Mouse (Mus musculus) midbrain, embryonic 16.5 days (tissue): ENCODE measurements around the gene Rasgef1c. TPM values are rescaled to one million over a fixed set of nuclear protein-coding genes. Genes with fewer than 3 reads are reported as not detected.

ENCODE experiments used
- ATAC-seq: fragments of 200-750 bp; cut with Nextera tagmentation; 2 replicates; pipeline ENCODE4 v1.8.0; 2017; ENCODE audit warnings: moderate TSS enrichment
- H3K27ac ChIP-seq: fragments of 300-500 bp; sonication (generic); 2 replicates; pipeline ENCODE4 v1.5.1; 2014; ENCODE audit warnings: mild to moderate bottlenecking, low read length, mixed read lengths
- H3K27me3 ChIP-seq: fragments of 300-500 bp; sonication (generic); 2 replicates; pipeline ENCODE4 v1.6.1; 2014; ENCODE audit warnings: low read depth, low read length, mixed read lengths; ENCODE audit not compliant: control insufficient read depth, insufficient read depth
- H3K36me3 ChIP-seq: fragments of 300-500 bp; sonication (generic); 2 replicates; pipeline ENCODE4 v1.6.1; 2014; ENCODE audit warnings: mild to moderate bottlenecking, low read length, moderate library complexity, mixed read lengths; ENCODE audit not compliant: control insufficient read depth, insufficient read depth
- H3K4me1 ChIP-seq: fragments of 300-500 bp; sonication (generic); 2 replicates; pipeline ENCODE4 v1.6.1; 2014; ENCODE audit warnings: mild to moderate bottlenecking, low read length, mixed read lengths; ENCODE audit not compliant: control insufficient read depth, insufficient read depth
- H3K4me2 ChIP-seq: fragments of 300-500 bp; sonication (generic); 2 replicates; pipeline ENCODE4 v1.6.1; 2014; ENCODE audit warnings: mild to moderate bottlenecking, low read length, mixed read lengths
- H3K4me3 ChIP-seq: fragments of 300-500 bp; sonication (generic); 2 replicates; pipeline ENCODE4 v1.5.1; 2014; ENCODE audit warnings: low read depth, mild to moderate bottlenecking, low read length, moderate library complexity, mixed read lengths
- H3K9ac ChIP-seq: fragments of 300-500 bp; sonication (generic); 2 replicates; pipeline ENCODE4 v1.6.1; 2014; ENCODE audit warnings: low read depth, low read length, mixed read lengths
- H3K9me3 ChIP-seq: fragments of 300-500 bp; sonication (generic); replicated peaks from 2 replicates; pipeline ENCODE4 v1.6.1; 2014; ENCODE audit warnings: mild to moderate bottlenecking, low read length, mixed read lengths; ENCODE audit not compliant: control insufficient read depth, poor library complexity, severe bottlenecking
- WGBS: fragments of 180-500 bp; shearing (Covaris S2); extraction: QIAGEN DNeasy Blood & Tissue Kit; methylation state at CpG from one replicate; pipeline ENCODE4 v1.1.7; 2014; 5-methylcytosine and 5-hydroxymethylcytosine counted together
- polyA plus RNA-seq: library from polyadenylated mRNA; unstranded; fragments of >200 nt; fragmentation: Nextera tagmentation; extraction: Ambion mirVana; gene quantifications from 2 replicates; pipeline ENCODE4 v1.2.1, GENCODE M21; 2015

The Rasgef1c gene
- polyA plus RNA-seq, 1 experiment from 2014 or later = 33.8 TPM

GRCm38 (mm10) chr11:49986277-49987036 is 84.8 kb downstream of the Rasgef1c start:
- ATAC-seq = peak; percentile 68; the same call in 1 of the 2 replicates
- Histone ChIP-seq H3K9me3 (no peaks in the 10 kb centered on the region), H3K36me3 (no peaks in the 10 kb centered on the region), H3K4me1 (no peaks in the 10 kb centered on the region), H3K4me3 (no peak overlapping the region), H3K4me2 (no peak overlapping the region), H3K27ac (no peak overlapping the region), H3K27me3 (no peaks in the 10 kb centered on the region), H3K9ac (no peak overlapping the region)
- 23% methylated on average over 10 of the region's 10 CpGs for WGBS

- 89% methylated on average over 2 of the region's 2 CpGs for WGBS
Observed at GRCm38 (mm10) chr11:49994536-49994935, 92.9 kb downstream of the Rasgef1c start.

GRCm38 (mm10) chr11:49996398-49996797 is 94.8 kb downstream of the Rasgef1c start:
- H3K27ac ChIP-seq = no peak overlapping the region
- H3K9ac ChIP-seq = no peak overlapping the region
- no peak overlapping the region for H3K4me3 ChIP-seq
- no peaks in the 10 kb centered on the region for H3K36me3 ChIP-seq
- 73% methylated on average over 4 of the region's 4 CpGs for WGBS
- H3K9me3 ChIP-seq = no peaks in the 10 kb centered on the region
- no peaks in the 10 kb centered on the region for H3K27me3 ChIP-seq
- H3K4me1 ChIP-seq = no peaks in the 10 kb centered on the region
- H3K4me2 ChIP-seq = no peak overlapping the region
- ATAC-seq = no peak

More at GRCm38 (mm10) chr11:49994536-49994935, 92.9 kb downstream of the Rasgef1c start:
- H3K27me3 ChIP-seq = no peaks in the 10 kb centered on the region
- H3K27ac ChIP-seq = no peak overlapping the region
- no peak for ATAC-seq
- H3K36me3 ChIP-seq = no peaks in the 10 kb centered on the region
- H3K4me1 ChIP-seq = no peaks in the 10 kb centered on the region
- H3K9ac ChIP-seq = no peak overlapping the region
- H3K4me3 ChIP-seq = no peak overlapping the region
- H3K4me2 ChIP-seq = no peak overlapping the region
- H3K9me3 ChIP-seq = no peaks in the 10 kb centered on the region

GRCm38 (mm10) chr11:49997321-49997720 is 95.7 kb downstream of the Rasgef1c start:
- Histone ChIP-seq H3K9me3 (no peaks in the 10 kb centered on the region), H3K27me3 (no peaks in the 10 kb centered on the region), H3K9ac (no peak overlapping the region), H3K36me3 (no peaks in the 10 kb centered on the region), H3K4me3 (no peak overlapping the region), H3K27ac (no peak overlapping the region), H3K4me2 (no peak overlapping the region), H3K4me1 (no peaks in the 10 kb centered on the region)
- no peak for ATAC-seq
- WGBS = 92% methylated on average over 5 of the region's 5 CpGs

GRCm38 (mm10) chr11:50002853-50003252 is 101.2 kb downstream of the Rasgef1c start:
- no peaks in the 10 kb centered on the region for H3K27me3 ChIP-seq
- WGBS = 97% methylated on average over 4 of the region's 4 CpGs

GRCm38 (mm10) chr11:50007776-50008175 is 106.1 kb downstream of the Rasgef1c start:
- Histone ChIP-seq H3K27ac (no peak overlapping the region), H3K9me3 (no peaks in the 10 kb centered on the region), H3K4me1 (no peaks in the 10 kb centered on the region), H3K4me2 (no peak overlapping the region), H3K4me3 (no peak overlapping the region), H3K9ac (no peak overlapping the region), H3K36me3 (no peaks in the 10 kb centered on the region), H3K27me3 (no peaks in the 10 kb centered on the region)
- 72% methylated on average over 10 of the region's 10 CpGs for WGBS
- ATAC-seq = no peak

More at GRCm38 (mm10) chr11:50002853-50003252, 101.2 kb downstream of the Rasgef1c start:
- Histone ChIP-seq H3K36me3 (no peaks in the 10 kb centered on the region), H3K4me2 (no peak overlapping the region), H3K9ac (no peak overlapping the region), H3K4me1 (no peaks in the 10 kb centered on the region), H3K9me3 (no peaks in the 10 kb centered on the region), H3K27ac (no peak overlapping the region), H3K4me3 (no peak overlapping the region)
- no peak for ATAC-seq

- H3K4me3 ChIP-seq = no peak overlapping the region
- WGBS = 16% methylated on average over 5 of the region's 5 CpGs
- H3K9ac ChIP-seq = no peak overlapping the region
- H3K27me3 ChIP-seq = no peaks in the 10 kb centered on the region
- H3K36me3 ChIP-seq = no peaks in the 10 kb centered on the region
- no peak overlapping the region for H3K4me2 ChIP-seq
- no peak overlapping the region for H3K27ac ChIP-seq
- ATAC-seq = no peak
- H3K9me3 ChIP-seq = no peaks in the 10 kb centered on the region
- no peaks in the 10 kb centered on the region for H3K4me1 ChIP-seq
Observed at GRCm38 (mm10) chr11:50008231-50008630, 106.6 kb downstream of the Rasgef1c start.

GRCm38 (mm10) chr11:50013016-50013415 is 111.4 kb downstream of the Rasgef1c start:
- Histone ChIP-seq H3K4me1 (no peaks in the 10 kb centered on the region), H3K4me3 (no peak overlapping the region), H3K9ac (no peak overlapping the region), H3K36me3 (no peaks in the 10 kb centered on the region), H3K27ac (no peak overlapping the region), H3K4me2 (no peak overlapping the region), H3K27me3 (no peaks in the 10 kb centered on the region), H3K9me3 (no peaks in the 10 kb centered on the region)
- no peak for ATAC-seq
- 54% methylated on average over 6 of the region's 6 CpGs for WGBS

GRCm38 (mm10) chr11:50016503-50016902 is 114.9 kb downstream of the Rasgef1c start:
- Histone ChIP-seq H3K27me3 (no peaks in the 10 kb centered on the region), H3K4me2 (no peak overlapping the region), H3K9ac (no peak overlapping the region), H3K27ac (no peak overlapping the region), H3K9me3 (no peaks in the 10 kb centered on the region), H3K36me3 (no peaks in the 10 kb centered on the region), H3K4me1 (no peaks in the 10 kb centered on the region), H3K4me3 (no peak overlapping the region)
- no peak for ATAC-seq
- WGBS = 84% methylated on average over 5 of the region's 5 CpGs
